Mouse (Mus musculus) C2C12 (cell line): ENCODE data around the gene Ralgps2. TPM values are rescaled to one million over a fixed set of nuclear protein-coding genes. Genes with fewer than 3 reads are reported as not detected.

ENCODE experiments used
- H3K27me3 ChIP-seq: one replicate; pipeline ENCODE4 v1.6.1; 2011; ENCODE audit not compliant: control insufficient read depth, insufficient read depth, insufficient read length
- H3K36me3 ChIP-seq: one replicate; pipeline ENCODE4 v1.6.1; 2011; ENCODE audit not compliant: control insufficient read depth, insufficient read depth
- H3K4me3 ChIP-seq: one replicate; pipeline ENCODE4 v1.5.1; 2011; ENCODE audit warnings: mild to moderate bottlenecking, control low read depth; ENCODE audit not compliant: poor library complexity, insufficient read depth, severe bottlenecking
- H3K79me2 ChIP-seq: one replicate; pipeline ENCODE4 v1.6.1; 2011; ENCODE audit not compliant: control insufficient read depth, insufficient read depth
- H3K79me3 ChIP-seq: one replicate; pipeline ENCODE4 v1.6.1; 2011; ENCODE audit warnings: low read depth, control low read depth
- H3ac ChIP-seq: one replicate; pipeline ENCODE3; 2011; ENCODE audit warnings: low read depth; ENCODE audit not compliant: control insufficient read depth, insufficient read length
- CEBPB ChIP-seq: IDR thresholded peaks from one replicate; pipeline ENCODE4 v1.6.1; 2011; ENCODE audit warnings: low read depth, mild to moderate bottlenecking, control low read depth, moderate library complexity
- CTCF ChIP-seq: IDR thresholded peaks from one replicate; pipeline ENCODE4 v1.5.1; 2011; ENCODE audit not compliant: control insufficient read depth, insufficient read depth, insufficient read length
- FOSL1 ChIP-seq: IDR thresholded peaks from one replicate; pipeline ENCODE4 v1.8.0; 2011; ENCODE audit warnings: mild to moderate bottlenecking, low read length; ENCODE audit not compliant: poor library complexity, insufficient read depth, severe bottlenecking
- MAX ChIP-seq: IDR thresholded peaks from one replicate; pipeline ENCODE4 v1.6.1; 2011; ENCODE audit warnings: mild to moderate bottlenecking, control low read depth
- MYOD1 ChIP-seq: IDR thresholded peaks from one replicate; pipeline ENCODE4 v1.6.1; 2011; ENCODE audit warnings: low read depth; ENCODE audit not compliant: control insufficient read depth, insufficient read length
- MYOG ChIP-seq: IDR thresholded peaks from one replicate; pipeline ENCODE4 v1.6.1; 2011; ENCODE audit not compliant: control insufficient read depth, insufficient read length; ENCODE audit errors: extremely low read depth
- USF1 ChIP-seq: IDR thresholded peaks from one replicate; pipeline ENCODE4 v1.6.1; 2011; ENCODE audit warnings: low read depth, mild to moderate bottlenecking, control low read depth, moderate library complexity
- polyA plus RNA-seq: library from polyadenylated mRNA; unstranded; fragments of >200 nt; fragmentation: generic; extraction: Trizol; gene quantifications from one replicate; pipeline ENCODE4 v1.2.1, GENCODE M21; 2012; ENCODE audit warnings: missing spikeins

Gene Ralgps2
- polyA plus RNA-seq, 1 experiment = 6.4 TPM

DNA sequence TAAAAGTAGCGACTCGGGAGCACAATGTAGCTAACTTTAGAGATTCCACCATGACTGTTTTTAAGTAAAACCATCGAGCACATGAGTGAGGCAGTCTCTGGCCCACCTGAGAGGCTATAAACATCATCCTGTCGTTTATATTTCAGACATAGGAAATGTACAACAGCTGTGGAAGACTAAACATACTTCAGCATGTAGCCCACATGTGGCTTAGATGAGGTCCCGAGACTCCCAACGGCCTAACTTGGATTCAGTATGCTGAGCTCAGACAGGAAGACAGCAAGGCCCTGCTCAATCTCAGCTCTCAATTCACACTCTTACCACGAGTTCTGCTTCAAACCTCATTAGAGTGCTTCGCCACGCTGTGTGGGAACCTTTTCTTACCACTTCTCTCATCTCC, 87.0 kb downstream of the Ralgps2 start:
- H3K27me3 ChIP-seq = no peaks in the 10 kb centered on the region
- H3K79me2 ChIP-seq = no peaks in the 10 kb centered on the region
- H3K36me3 ChIP-seq = no peaks in the 10 kb centered on the region
- H3K4me3 ChIP-seq = no peak overlapping the region
- H3ac ChIP-seq = no peak overlapping the region
- TF ChIP-seq FOSL1 = no peak
- TF ChIP-seq MYOD1 = no peak
- TF ChIP-seq MYOG = no peak
- TF ChIP-seq MAX = no peak
- no peak for TF ChIP-seq CEBPB
- no peak for TF ChIP-seq CTCF
- no peak for TF ChIP-seq USF1
- no peaks in the 10 kb centered on the region for H3K79me3 ChIP-seq

DNA sequence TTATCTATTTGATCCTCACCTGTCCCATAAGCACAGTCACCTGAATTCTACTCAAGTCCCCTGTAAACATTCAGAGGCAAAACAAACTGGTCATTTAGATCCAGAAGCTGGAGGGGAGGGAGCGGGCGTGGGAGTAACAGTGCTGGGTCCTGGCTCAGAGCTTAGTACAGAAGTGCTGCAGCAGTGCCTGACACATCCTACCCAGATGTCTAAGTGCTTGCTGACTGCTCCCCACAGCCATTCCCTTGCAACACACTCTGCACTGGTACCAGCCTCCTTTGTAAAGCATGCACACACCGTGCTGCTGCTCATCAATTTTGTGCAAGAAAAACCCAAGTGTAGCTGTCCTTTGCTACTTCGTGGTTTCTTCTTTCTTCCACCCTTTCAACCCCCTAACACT, 92.3 kb downstream of the Ralgps2 start:
- TF ChIP-seq MYOD1 (no peak), CEBPB (no peak), USF1 (no peak)
- H3K79me2 ChIP-seq = no peaks in the 10 kb centered on the region
- H3K27me3 ChIP-seq = no peaks in the 10 kb centered on the region
- H3ac ChIP-seq = no peak overlapping the region
- no peaks in the 10 kb centered on the region for H3K79me3 ChIP-seq
- no peaks in the 10 kb centered on the region for H3K36me3 ChIP-seq
- no peak overlapping the region for H3K4me3 ChIP-seq

DNA sequence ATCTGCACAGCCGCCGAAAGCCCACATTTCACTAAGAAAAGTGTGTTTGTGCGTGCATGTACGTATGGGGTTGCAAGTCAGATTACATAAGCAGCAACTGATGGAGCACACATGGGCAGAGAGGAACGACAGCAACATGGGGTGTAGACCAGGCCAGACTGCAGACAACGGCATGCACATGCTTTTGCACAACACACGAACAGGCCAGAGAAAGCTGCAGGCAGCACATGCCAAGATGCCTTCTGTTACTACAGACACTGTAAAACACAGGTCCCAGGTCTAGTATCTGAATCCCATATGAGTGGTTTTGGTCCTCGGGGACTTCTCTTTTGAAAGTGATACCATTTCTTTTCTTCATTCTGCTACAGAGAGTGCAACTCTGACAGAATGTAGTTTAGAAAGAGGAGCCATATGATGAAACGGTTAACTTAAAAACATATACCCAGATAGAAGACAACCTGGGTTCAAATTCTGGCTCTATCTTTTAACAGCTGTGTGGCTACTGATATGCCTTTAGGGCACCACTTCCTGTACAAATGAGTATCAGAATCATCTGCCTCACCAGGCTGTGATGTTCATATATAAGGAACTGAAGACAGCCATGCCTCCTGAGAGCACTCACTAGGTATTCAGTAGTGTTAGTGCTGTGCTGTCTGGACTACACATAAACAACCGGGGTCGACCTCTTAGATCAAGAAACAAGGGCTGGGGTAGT, 97.6 kb downstream of the Ralgps2 start:
- no peak overlapping the region for H3K4me3 ChIP-seq
- H3K36me3 ChIP-seq = no peaks in the 10 kb centered on the region
- no peaks in the 10 kb centered on the region for H3K79me3 ChIP-seq
- H3K79me2 ChIP-seq = no peaks in the 10 kb centered on the region
- TF ChIP-seq USF1 = no peak
- no peak for TF ChIP-seq CTCF
- TF ChIP-seq CEBPB = no peak
- no peak for TF ChIP-seq MAX
- no peak for TF ChIP-seq MYOD1
- no peak for TF ChIP-seq MYOG
- no peak for TF ChIP-seq FOSL1
- H3ac ChIP-seq = no peak overlapping the region
- H3K27me3 ChIP-seq = no peaks in the 10 kb centered on the region

DNA sequence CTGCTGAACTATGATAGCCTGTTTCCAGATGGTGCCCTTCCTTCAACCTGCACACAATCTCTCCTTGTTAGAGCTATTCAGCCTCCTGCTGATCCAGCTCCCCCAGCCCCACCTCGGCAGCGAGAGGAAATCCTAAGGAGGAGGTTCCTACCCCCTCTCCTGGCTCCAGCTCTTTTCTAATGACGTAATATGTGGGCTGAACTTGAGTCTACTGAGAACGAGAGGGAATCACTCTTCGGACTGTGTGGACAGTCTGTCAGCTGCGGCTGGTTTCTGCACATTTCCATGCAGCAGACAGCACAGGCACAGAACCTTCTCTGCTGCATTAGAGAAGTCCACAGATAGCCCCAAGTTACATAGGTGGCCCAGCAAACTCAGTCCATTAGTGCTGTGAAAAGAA, 100.7 kb downstream of the Ralgps2 start:
- Histone ChIP-seq H3K79me2 (no peaks in the 10 kb centered on the region), H3K79me3 (no peaks in the 10 kb centered on the region), H3K27me3 (no peaks in the 10 kb centered on the region), H3K4me3 (no peak overlapping the region), H3ac (no peak overlapping the region), H3K36me3 (no peaks in the 10 kb centered on the region)
- no peak for TF ChIP-seq CTCF
- no peak for TF ChIP-seq MAX
- TF ChIP-seq MYOD1 = no peak
- no peak for TF ChIP-seq USF1
- no peak for TF ChIP-seq CEBPB
- TF ChIP-seq MYOG = no peak
- TF ChIP-seq FOSL1 = no peak

DNA sequence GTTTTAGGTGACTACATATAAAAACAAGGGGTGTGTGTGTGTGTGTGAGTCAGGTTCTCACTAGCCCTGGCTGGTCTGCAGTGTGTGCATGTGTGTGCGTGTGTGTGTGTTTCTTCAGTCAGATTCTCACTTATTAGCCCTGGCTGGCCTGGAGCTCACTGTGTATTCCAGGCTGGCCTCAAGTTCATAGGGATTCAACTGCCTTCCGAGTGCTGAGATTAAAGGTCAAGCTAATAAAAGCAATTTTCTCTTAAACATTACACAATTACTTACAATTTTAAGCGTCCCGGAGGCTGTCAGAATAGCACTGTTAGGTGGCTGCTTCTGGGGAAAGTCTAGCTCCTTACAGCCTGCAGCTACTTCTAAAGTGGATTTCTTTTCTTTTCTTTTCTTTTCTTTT, 101.2 kb downstream of the Ralgps2 start, which contains the start of gene Angptl1:
Gene Angptl1, plus strand, starts transcription at position 386 of the 400 bp plus-strand sequence.
- H3K4me3 ChIP-seq = no peak within 1 kb of the TSS
- no peaks in the 10 kb centered on the region for H3K36me3 ChIP-seq
- H3K27me3 ChIP-seq = no peaks in the 10 kb centered on the region
- H3ac ChIP-seq = no peak within 1 kb of the TSS
- H3K79me2 ChIP-seq = no peaks in the 10 kb centered on the region
- no peak for TF ChIP-seq FOSL1
- TF ChIP-seq CTCF = no peak
- TF ChIP-seq MYOG = no peak
- TF ChIP-seq MAX = no peak
- TF ChIP-seq MYOD1 = no peak
- TF ChIP-seq CEBPB = no peak
- no peak for TF ChIP-seq USF1
- H3K79me3 ChIP-seq = no peaks in the 10 kb centered on the region

DNA sequence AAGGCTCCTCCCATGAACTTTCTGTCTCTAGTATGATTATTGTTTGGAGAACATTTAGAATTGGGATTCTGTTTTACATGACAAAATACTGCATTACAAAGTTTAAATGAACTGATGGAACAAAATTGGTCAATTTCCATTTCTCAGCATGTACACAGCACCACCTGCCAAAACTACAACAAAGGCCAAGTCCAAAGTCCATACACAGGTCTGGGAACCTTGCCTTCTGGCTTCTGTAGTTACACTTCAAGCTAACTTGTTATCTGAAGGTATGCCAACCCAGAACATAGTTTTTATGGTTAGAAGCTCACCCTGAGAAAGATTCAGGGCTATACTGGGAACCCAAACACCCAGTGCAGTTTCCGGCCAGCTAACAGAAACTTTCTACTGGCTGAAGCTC, 120.2 kb downstream of the Ralgps2 start:
- Histone ChIP-seq H3ac (no peak overlapping the region), H3K27me3 (no peaks in the 10 kb centered on the region), H3K36me3 (peaks cover 6% of the 10 kb centered on the region), H3K79me2 (no peaks in the 10 kb centered on the region), H3K4me3 (no peak overlapping the region), H3K79me3 (no peaks in the 10 kb centered on the region)
- TF ChIP-seq CEBPB (no peak), CTCF (no peak), FOSL1 (no peak), MYOG (no peak), USF1 (no peak), MYOD1 (no peak), MAX (no peak)
